Mouse (Mus musculus): ENCODE measurements around the gene Pccb.

Gene Pccb

GRCm38 (mm10) chr9:101045710-101046338, 11.1 kb upstream of the Pccb start:
- DNase-seq (ENCODE audit: low read depth, low spot score) = no peak

- DNase-seq (ENCODE audit: low read depth, low spot score) = no peak
Measured at GRCm38 (mm10) chr9:101042249-101042648, 7.6 kb upstream of the Pccb start.

- no peak for DNase-seq (ENCODE audit: low read depth, low spot score)
Measured at GRCm38 (mm10) chr9:101041508-101041907, 6.8 kb upstream of the Pccb start.

- DNase-seq (ENCODE audit: low read depth, low spot score) = no peak
Measured at GRCm38 (mm10) chr9:101038634-101039033, 3.9 kb upstream of the Pccb start.

GRCm38 (mm10) chr9:101037396-101037795, 2.7 kb upstream of the Pccb start:
- no peak for DNase-seq (ENCODE audit: low read depth, low spot score)

GRCm38 (mm10) chr9:101036876-101037275, 2.2 kb upstream of the Pccb start:
- DNase-seq (ENCODE audit: low read depth, low spot score) = no peak

- no peak for DNase-seq (ENCODE audit: low read depth, low spot score)
Measured at GRCm38 (mm10) chr9:101035836-101036596, 1.3 kb upstream of the Pccb start.

GRCm38 (mm10) chr9:101033761-101034447, 794 bp downstream of the Pccb start:
- no peak for DNase-seq (ENCODE audit: low read depth, low spot score)

- DNase-seq (ENCODE audit: low read depth, low spot score) = no peak
Measured at GRCm38 (mm10) chr9:101018768-101019167, 15.9 kb downstream of the Pccb start.

GRCm38 (mm10) chr9:101017734-101018516, 16.8 kb downstream of the Pccb start:
- DNase-seq (ENCODE audit: low read depth, low spot score) = no peak

GRCm38 (mm10) chr9:101015324-101015723, 19.4 kb downstream of the Pccb start:
- DNase-seq (ENCODE audit: low read depth, low spot score) = no peak

GRCm38 (mm10) chr9:101012433-101012832, 22.3 kb downstream of the Pccb start:
- DNase-seq (ENCODE audit: low read depth, low spot score) = no peak

GRCm38 (mm10) chr9:101005866-101006265, 28.8 kb downstream of the Pccb start:
- DNase-seq (ENCODE audit: low read depth, low spot score) = no peak

GRCm38 (mm10) chr9:101003302-101003701, 31.4 kb downstream of the Pccb start:
- no peak for DNase-seq (ENCODE audit: low read depth, low spot score)

- no peak for DNase-seq (ENCODE audit: low read depth, low spot score)
Measured at GRCm38 (mm10) chr9:101002841-101003240, 31.9 kb downstream of the Pccb start.

- no peak for DNase-seq (ENCODE audit: low read depth, low spot score)
Measured at GRCm38 (mm10) chr9:101002053-101002452, 32.6 kb downstream of the Pccb start.

GRCm38 (mm10) chr9:100997138-100997537, 37.6 kb downstream of the Pccb start:
- no peak for DNase-seq (ENCODE audit: low read depth, low spot score)

GRCm38 (mm10) chr9:100993937-100994336, 40.8 kb downstream of the Pccb start:
- DNase-seq (ENCODE audit: low read depth, low spot score) = no peak

- no peak for DNase-seq (ENCODE audit: low read depth, low spot score)
Measured at GRCm38 (mm10) chr9:100992191-100992590, 42.5 kb downstream of the Pccb start.

- DNase-seq (ENCODE audit: low read depth, low spot score) = no peak
Measured at GRCm38 (mm10) chr9:100991321-100991720, 43.4 kb downstream of the Pccb start.

GRCm38 (mm10) chr9:100990609-100991008, 44.1 kb downstream of the Pccb start:
- no peak for DNase-seq (ENCODE audit: low read depth, low spot score)

- no peak for DNase-seq (ENCODE audit: low read depth, low spot score)
Measured at GRCm38 (mm10) chr9:100987850-100988249, 46.8 kb downstream of the Pccb start.
